Mouse (Mus musculus) cerebral cortex, adult 2 months (tissue): ENCODE results near the gene Mfsd4b5.

Experiments used
- WGBS: fragments of 180-500 bp; shearing (Covaris S2); methylation state at CpG from one replicate; pipeline ENCODE4 v1.1.7; 2018; 5-methylcytosine and 5-hydroxymethylcytosine counted together

The Mfsd4b5 gene

GRCm38 (mm10) chr10:39967512-39967911 lies 18.9 kb downstream of the Mfsd4b5 start:
- 88% methylated on average over 3 of the region's 3 CpGs for WGBS

GRCm38 (mm10) chr10:39961906-39962305 lies 24.5 kb downstream of the Mfsd4b5 start:
- 51% methylated on average over 1 of the region's 1 CpGs for WGBS

DNA sequence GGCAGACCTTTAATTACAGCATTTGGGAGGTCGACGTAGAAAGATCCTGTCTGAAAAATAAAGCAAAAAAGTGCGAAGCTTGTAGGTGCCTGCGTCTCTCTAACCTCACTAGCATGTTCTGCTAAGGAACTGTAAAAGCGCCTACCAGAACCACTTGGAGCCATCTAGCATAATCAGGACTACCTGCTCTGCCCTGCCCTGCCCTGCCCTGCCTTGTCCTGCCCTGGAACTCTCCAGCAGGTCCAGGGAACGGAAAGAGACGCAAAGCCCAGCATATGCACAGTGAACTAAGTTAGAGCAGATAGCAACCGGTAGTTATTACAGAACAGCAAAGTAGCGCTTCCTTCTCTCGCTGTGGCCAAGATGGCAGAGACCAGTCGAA lies 26.0 kb downstream of the Mfsd4b5 start:
- WGBS: 41% methylated on average over 11 of the region's 11 CpGs

DNA sequence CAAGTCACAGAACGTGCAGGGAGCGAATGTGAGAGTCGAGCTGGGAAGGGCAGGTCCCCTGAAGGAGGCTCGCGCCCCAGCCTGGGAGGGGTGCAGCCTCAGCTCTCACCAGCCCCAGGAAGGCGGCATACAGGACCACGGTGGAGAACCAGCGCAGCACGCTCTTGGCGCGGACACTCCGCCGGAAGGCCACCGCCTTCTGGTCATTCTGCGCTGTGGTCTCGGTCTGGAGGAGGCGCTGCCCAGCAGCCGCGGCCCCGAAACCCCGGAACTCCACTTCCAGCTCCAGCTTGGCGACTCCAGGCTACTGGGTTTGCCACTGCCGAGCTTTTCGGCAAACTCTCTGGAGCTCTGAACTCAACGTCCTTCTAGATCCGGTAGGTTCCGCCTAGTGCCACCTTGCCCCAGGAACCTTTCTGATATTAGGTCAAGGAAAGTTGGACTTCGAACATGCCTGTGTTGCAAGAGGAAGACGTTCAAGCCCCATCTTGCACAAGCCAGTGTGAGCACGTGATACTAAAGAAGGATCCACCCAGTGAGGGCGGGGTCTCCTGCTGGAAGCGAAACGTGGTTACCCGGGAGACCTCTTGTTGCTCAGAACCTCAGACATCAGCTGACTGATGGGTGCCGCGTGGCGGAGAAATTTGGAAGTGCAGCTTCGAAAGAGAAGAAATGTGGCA lies 26.5 kb downstream of the Mfsd4b5 start, which contains the start of gene Mfsd4b3:
Mfsd4b3 (minus strand) TSS at position 393 of the 680 bp plus-strand sequence.
- under 1% methylated on average over 38 of the region's 38 CpGs for WGBS

GRCm38 (mm10) chr10:39958266-39958665 lies 28.2 kb downstream of the Mfsd4b5 start:
- WGBS: 30% methylated on average over 4 of the region's 4 CpGs

DNA sequence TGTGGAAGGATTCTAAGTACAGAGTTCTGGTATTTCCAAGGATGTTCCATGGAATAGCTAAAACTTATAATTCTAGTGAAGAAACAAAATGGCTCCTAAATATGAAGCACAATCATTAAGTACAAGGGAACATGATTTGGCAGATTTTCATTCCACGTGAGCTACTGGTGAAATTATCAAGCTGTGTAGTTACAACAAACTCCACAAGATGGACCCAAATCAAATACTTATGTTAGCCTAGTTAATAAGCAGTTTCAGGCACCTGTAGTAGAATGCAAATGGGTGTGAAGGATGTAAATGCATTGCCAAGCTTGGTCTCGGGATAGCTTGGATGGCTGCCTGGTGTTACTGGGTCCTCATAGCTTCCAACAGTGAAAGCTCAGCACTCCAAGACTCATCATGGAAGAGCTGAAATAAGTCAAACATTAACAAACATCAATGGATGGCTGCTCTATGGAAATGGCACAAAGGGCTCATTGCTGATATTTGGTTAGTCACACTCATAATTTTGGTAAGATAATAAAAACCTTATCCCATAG lies 30.0 kb downstream of the Mfsd4b5 start:
- WGBS: 37% methylated on average over 2 of the region's 2 CpGs

DNA sequence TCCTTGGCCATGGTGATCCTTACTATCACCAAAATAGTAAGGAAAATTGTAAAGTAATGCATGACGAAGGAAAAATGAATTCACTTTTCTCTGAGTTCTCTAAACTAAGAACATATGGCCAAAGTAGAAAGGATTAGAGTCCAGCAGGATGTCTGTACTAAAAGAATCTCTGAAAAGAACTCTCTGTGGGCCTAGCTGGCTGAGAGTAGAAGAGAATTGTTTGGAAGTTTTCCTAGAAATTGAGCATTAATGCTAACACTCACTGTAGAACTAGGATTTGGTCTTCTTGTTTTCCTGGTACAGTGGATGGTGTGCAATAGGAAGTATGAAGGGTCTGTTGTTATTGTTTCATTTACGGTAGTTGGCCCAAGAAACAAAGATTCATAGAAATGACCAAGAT lies 31.3 kb downstream of the Mfsd4b5 start:
- 59% methylated on average over 2 of the region's 2 CpGs for WGBS

GRCm38 (mm10) chr10:39949377-39949954 lies 37.0 kb downstream of the Mfsd4b5 start:
- WGBS: 80% methylated on average over 2 of the region's 2 CpGs

DNA sequence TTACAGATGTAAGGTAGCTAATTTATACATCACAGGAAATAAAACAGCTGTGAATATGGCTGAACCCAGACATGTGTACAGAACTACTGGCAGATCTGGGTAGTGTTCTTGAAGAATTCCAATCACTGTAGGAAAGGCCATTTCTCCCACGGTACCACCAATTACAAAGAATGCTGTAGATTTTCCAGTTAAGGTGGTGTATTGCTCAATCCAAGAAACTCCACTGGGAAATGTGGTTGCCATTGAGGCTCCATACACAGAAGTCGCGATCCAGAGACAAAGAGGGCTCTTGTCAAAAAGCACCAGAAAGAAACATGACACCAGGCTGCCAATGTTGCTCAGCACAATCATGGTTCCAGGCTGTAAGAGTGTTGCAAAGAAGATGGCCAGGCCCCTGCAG lies 39.3 kb downstream of the Mfsd4b5 start:
- 86% methylated on average over 3 of the region's 3 CpGs for WGBS

- WGBS: 83% methylated on average over 7 of the region's 7 CpGs
Measured at GRCm38 (mm10) chr10:39936553-39936952, 49.9 kb downstream of the Mfsd4b5 start.

GRCm38 (mm10) chr10:39926616-39927139 lies 59.8 kb downstream of the Mfsd4b5 start, which contains the start of gene Mfsd4b2:
TSS of gene Mfsd4b2 (minus strand) at chr10:39926923.
- 4% methylated on average over 40 of the region's 41 CpGs for WGBS

- 79% methylated on average over 8 of the region's 8 CpGs for WGBS
Measured at GRCm38 (mm10) chr10:39924556-39924955, 61.9 kb downstream of the Mfsd4b5 start.

GRCm38 (mm10) chr10:39908768-39909441 lies 77.5 kb downstream of the Mfsd4b5 start:
- 80% methylated on average over 13 of the region's 13 CpGs for WGBS
